Mouse (Mus musculus): ENCODE data around the gene Efna2. TPM values are rescaled to one million over a fixed set of nuclear protein-coding genes. Genes with fewer than 3 reads are reported as not detected.

Gene Efna2
- polyA plus RNA-seq, 1 experiment: 1.3 TPM

- H3K4me1 ChIP-seq (ENCODE audit: control insufficient read depth, insufficient read depth, insufficient read length): peaks cover 13% of the 10 kb centered on the region
Measured at GRCm38 (mm10) chr10:80173358-80173757, 5.9 kb upstream of the Efna2 start.

GRCm38 (mm10) chr10:80173955-80174640 lies 5.2 kb upstream of the Efna2 start:
- H3K4me1 ChIP-seq (ENCODE audit: control insufficient read depth, insufficient read depth, insufficient read length): peaks cover 12% of the 10 kb centered on the region
- peaks cover 25% of the 10 kb centered on the region for H3K36me3 ChIP-seq (ENCODE audit: control insufficient read depth, insufficient read depth, low read length)
- H3K4me3 ChIP-seq (ENCODE audit: extremely low read depth, insufficient read depth, insufficient read length): no peak overlapping the region
- TF ChIP-seq POLR2A (IDR thresholded peaks at IDR 0.05; ENCODE audit: low read depth, low read length): no peak
- no peak for TF ChIP-seq CTCF (IDR thresholded peaks at IDR 0.05; ENCODE audit: extremely low read depth, insufficient read depth, insufficient read length, insufficient replicate concordance)
- no peak for DNase-seq (ENCODE audit: low read depth in 1 of 2, low spot score in 2 of 2)
- H3K27ac ChIP-seq (ENCODE audit: insufficient read depth, low read length): no peak overlapping the region
- WGBS: 88% methylated on average over 10 of the region's 10 CpGs
- H3K27me3 ChIP-seq (ENCODE audit: control insufficient read depth, insufficient read depth, low read length): peaks cover under 1% of the 10 kb centered on the region; the same call in 1 of the 2 replicates

More at GRCm38 (mm10) chr10:80173358-80173757, 5.9 kb upstream of the Efna2 start:
- Histone ChIP-seq H3K4me3 (ENCODE audit: extremely low read depth, insufficient read depth, insufficient read length) (peak overlapping the region; percentile 51), H3K27me3 (ENCODE audit: control insufficient read depth, insufficient read depth, low read length) (no peaks in the 10 kb centered on the region), H3K36me3 (ENCODE audit: control insufficient read depth, insufficient read depth, low read length) (peaks cover 25% of the 10 kb centered on the region), H3K27ac (ENCODE audit: insufficient read depth, low read length) (peak overlapping the region; percentile 62)
- TF ChIP-seq CTCF (IDR thresholded peaks at IDR 0.05; ENCODE audit: extremely low read depth, insufficient read depth, insufficient read length, insufficient replicate concordance): no peak
- TF ChIP-seq POLR2A (IDR thresholded peaks at IDR 0.05; ENCODE audit: low read depth, low read length): no peak
- DNase-seq (ENCODE audit: low read depth in 1 of 2, low spot score in 2 of 2): no peak
- 2% methylated on average over 11 of the region's 11 CpGs for WGBS

- Histone ChIP-seq H3K36me3 (ENCODE audit: control insufficient read depth, insufficient read depth, low read length) (peaks cover 24% of the 10 kb centered on the region), H3K4me3 (ENCODE audit: extremely low read depth, insufficient read depth, insufficient read length) (no peak overlapping the region), H3K27me3 (ENCODE audit: control insufficient read depth, insufficient read depth, low read length) (peaks cover 6% of the 10 kb centered on the region), H3K4me1 (ENCODE audit: control insufficient read depth, insufficient read depth, insufficient read length) (peaks cover 12% of the 10 kb centered on the region), H3K27ac (ENCODE audit: insufficient read depth, low read length) (no peak overlapping the region)
- peak; percentile 33; the same call in 1 of the 2 replicates for TF ChIP-seq CTCF (IDR thresholded peaks at IDR 0.05; ENCODE audit: extremely low read depth, insufficient read depth, insufficient read length, insufficient replicate concordance)
- TF ChIP-seq POLR2A (IDR thresholded peaks at IDR 0.05; ENCODE audit: low read depth, low read length): no peak
- 62% methylated on average over 2 of the region's 2 CpGs for WGBS
- no peak for DNase-seq (ENCODE audit: low read depth in 1 of 2, low spot score in 2 of 2)
Measured at GRCm38 (mm10) chr10:80174705-80175104, 4.6 kb upstream of the Efna2 start.

- no peak overlapping the region for H3K4me3 ChIP-seq (ENCODE audit: extremely low read depth, insufficient read depth, insufficient read length)
- peaks cover 9% of the 10 kb centered on the region for H3K27me3 ChIP-seq (ENCODE audit: control insufficient read depth, insufficient read depth, low read length)
- peak; percentile 38; the same call in 1 of the 2 replicates for TF ChIP-seq CTCF (IDR thresholded peaks at IDR 0.05; ENCODE audit: extremely low read depth, insufficient read depth, insufficient read length, insufficient replicate concordance)
- TF ChIP-seq POLR2A (IDR thresholded peaks at IDR 0.05; ENCODE audit: low read depth, low read length): no peak
- WGBS: 41% methylated on average over 4 of the region's 4 CpGs
- H3K36me3 ChIP-seq (ENCODE audit: control insufficient read depth, insufficient read depth, low read length): peaks cover 14% of the 10 kb centered on the region
- no peak for DNase-seq (ENCODE audit: low read depth in 1 of 2, low spot score in 2 of 2)
- no peak overlapping the region for H3K27ac ChIP-seq (ENCODE audit: insufficient read depth, low read length)
- peaks cover 11% of the 10 kb centered on the region for H3K4me1 ChIP-seq (ENCODE audit: control insufficient read depth, insufficient read depth, insufficient read length)
Measured at GRCm38 (mm10) chr10:80175536-80176269, 3.6 kb upstream of the Efna2 start.

- peaks cover 9% of the 10 kb centered on the region for H3K27me3 ChIP-seq (ENCODE audit: control insufficient read depth, insufficient read depth, low read length)
- no peak overlapping the region for H3K4me3 ChIP-seq (ENCODE audit: extremely low read depth, insufficient read depth, insufficient read length)
- no peak for DNase-seq (ENCODE audit: low read depth in 1 of 2, low spot score in 2 of 2)
- TF ChIP-seq CTCF (IDR thresholded peaks at IDR 0.05; ENCODE audit: extremely low read depth, insufficient read depth, insufficient read length, insufficient replicate concordance) (no peak), POLR2A (IDR thresholded peaks at IDR 0.05; ENCODE audit: low read depth, low read length) (no peak)
- H3K27ac ChIP-seq (ENCODE audit: insufficient read depth, low read length): no peak overlapping the region
- peaks cover 9% of the 10 kb centered on the region for H3K36me3 ChIP-seq (ENCODE audit: control insufficient read depth, insufficient read depth, low read length)
- WGBS: 90% methylated on average over 5 of the region's 5 CpGs
- H3K4me1 ChIP-seq (ENCODE audit: control insufficient read depth, insufficient read depth, insufficient read length): peaks cover 11% of the 10 kb centered on the region
Measured at GRCm38 (mm10) chr10:80176270-80176834, 2.9 kb upstream of the Efna2 start.

GRCm38 (mm10) chr10:80177441-80178279 lies 1.6 kb upstream of the Efna2 start:
- Histone ChIP-seq H3K4me3 (ENCODE audit: extremely low read depth, insufficient read depth, insufficient read length) (no peak overlapping the region), H3K4me1 (ENCODE audit: control insufficient read depth, insufficient read depth, insufficient read length) (peaks cover 6% of the 10 kb centered on the region; the same call in 1 of the 2 replicates), H3K27ac (ENCODE audit: insufficient read depth, low read length) (no peak overlapping the region), H3K36me3 (ENCODE audit: control insufficient read depth, insufficient read depth, low read length) (no peaks in the 10 kb centered on the region), H3K27me3 (ENCODE audit: control insufficient read depth, insufficient read depth, low read length) (peaks cover 9% of the 10 kb centered on the region)
- TF ChIP-seq POLR2A (IDR thresholded peaks at IDR 0.05; ENCODE audit: low read depth, low read length) (no peak), CTCF (IDR thresholded peaks at IDR 0.05; ENCODE audit: extremely low read depth, insufficient read depth, insufficient read length, insufficient replicate concordance) (no peak)
- 87% methylated on average over 7 of the region's 7 CpGs for WGBS
- DNase-seq (ENCODE audit: low read depth in 1 of 2, low spot score in 2 of 2): no peak

All from spleen, adult 2 months (tissue).